Mouse (Mus musculus): ENCODE data around the gene Eif3d.
A peak's percentile ranks its signal among the peaks of the same experiment; 100 is the strongest.

The Eif3d gene

DNA sequence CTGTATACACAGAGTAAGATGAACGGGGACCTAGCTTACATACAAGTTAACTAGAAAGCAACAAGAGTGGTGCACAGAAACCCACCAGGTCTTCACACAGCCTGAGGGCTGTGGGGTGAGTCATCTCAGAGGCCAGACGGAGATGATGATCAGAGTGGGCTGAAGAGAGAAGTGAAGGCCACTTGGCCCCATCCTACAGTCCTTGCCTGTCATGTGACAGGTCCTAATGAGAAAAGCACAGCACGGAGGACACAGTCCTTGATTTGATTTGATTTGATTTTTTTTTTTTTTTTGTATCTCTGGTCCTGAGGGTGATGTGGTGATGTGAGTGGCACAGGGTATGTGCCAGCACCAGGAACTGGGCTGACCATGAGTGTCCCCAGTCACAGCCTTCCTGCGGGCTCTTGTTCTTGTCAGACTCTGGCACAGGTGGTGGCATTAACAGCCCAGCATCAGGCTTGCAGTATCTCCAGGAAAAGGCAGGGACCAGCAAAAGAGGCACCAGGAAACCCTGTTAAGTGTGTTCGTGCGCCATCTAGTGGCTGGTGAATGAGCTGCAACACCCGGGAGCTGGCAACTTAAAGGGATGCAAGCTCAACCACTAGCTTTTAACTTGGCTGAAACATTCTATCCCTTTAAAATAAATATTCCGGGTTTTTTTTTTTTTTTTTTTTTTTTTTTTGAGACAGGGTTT is 53.6 kb downstream of the Eif3d start:
- peak; percentile 72 for DNase-seq (ENCODE audit: low spot score)

DNA sequence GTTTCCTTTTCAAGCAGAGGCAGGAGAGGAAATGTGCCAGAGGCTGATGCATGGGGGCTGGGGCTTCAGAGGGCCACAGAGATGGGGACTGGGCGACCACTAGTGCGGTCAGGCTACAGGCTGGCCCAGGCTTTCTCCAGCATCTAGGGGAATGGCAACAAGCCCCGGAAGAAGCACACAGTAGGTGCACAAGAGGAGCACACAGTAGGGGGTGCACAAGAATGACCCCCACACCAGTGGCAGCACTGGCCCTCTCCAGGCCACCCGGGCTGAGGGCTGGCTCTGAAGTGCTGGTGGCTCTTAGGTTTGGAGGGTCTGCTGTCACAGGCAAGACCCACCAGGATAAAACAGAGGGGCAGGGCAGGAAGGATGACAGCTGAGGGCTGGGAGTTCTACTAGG is 55.3 kb downstream of the Eif3d start:
- no peak for DNase-seq (ENCODE audit: low spot score)

DNA sequence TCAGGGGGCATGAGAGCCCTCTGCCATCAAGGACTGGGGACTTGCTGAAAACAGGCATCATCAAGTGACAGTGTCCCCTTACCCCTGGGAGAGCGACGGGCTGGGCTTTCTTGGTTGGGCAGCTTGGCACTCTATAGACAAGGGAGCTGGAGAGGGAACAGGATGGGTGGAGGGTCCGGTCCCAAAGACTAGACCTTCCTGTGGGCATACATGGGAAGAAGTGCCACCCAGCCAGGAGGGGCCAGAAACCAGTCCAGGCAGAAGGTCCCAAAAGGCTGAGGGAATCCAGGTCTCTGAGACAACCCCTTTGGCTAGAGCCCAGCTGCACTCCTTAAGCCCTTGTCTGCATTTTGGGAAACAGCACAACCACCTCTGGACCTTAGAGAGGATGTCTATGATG is 56.1 kb downstream of the Eif3d start:
- no peak for DNase-seq (ENCODE audit: low spot score)

DNA sequence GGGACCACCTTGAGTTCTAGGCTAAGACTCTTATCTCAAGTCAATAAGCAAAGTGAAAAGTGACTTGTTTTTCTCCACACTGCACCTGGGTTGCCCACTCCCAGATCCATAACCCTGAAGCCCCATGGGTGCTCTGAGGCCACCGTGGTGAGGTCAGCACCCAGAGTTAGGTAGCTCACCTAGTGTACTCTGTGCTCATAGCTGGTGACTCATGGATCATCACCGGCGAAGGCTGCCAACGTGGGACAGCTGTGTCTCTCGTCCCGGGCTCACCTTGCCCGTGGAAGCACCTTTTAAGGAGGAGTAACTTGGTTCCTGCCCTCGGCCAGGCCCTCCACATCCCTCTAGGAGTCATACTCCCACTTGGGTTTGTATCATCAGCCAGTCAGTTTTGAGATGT is 57.6 kb downstream of the Eif3d start:
- no peak for DNase-seq (ENCODE audit: low spot score)

DNA sequence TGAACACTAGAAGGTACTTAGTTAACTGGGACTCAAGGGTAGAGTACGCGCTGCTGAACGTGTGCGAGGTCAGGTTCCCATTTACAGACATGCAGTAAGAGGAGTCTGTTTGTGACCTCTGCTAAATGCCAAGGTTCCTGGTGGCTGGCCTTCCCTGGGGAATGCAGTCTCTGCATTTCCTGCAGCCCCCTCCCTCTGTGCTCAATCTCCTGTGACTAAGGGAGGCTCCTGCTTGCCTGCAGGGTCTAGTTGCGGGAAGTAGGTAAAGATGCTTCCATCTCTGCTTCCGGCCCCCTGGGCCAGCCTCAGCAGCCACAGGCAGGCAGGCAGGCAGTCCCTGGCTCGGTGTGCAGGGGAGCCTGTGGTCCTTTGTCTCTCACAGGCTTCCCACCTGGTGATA is 58.0 kb downstream of the Eif3d start:
- no peak for DNase-seq (ENCODE audit: low spot score)

DNA sequence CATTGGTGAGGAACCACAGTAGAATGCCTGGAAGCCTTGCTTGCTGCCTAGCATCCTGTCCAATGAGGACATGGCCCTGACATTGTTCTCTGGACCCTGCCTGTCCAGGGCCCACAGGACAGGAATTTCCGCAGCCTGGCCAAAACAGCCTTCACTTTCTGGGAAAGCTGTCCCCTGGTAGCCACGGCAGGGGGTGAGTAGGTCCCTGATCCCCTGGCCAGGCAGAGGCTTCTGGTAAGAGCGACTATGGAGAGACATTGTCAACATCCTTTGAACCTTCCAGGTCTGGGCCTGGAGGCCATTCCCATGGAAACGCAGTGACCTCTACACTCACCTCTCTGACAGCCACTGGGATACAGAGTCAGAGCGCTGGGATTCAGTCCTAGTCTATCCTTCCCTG is 58.6 kb downstream of the Eif3d start:
- no peak for DNase-seq (ENCODE audit: low spot score)

DNA sequence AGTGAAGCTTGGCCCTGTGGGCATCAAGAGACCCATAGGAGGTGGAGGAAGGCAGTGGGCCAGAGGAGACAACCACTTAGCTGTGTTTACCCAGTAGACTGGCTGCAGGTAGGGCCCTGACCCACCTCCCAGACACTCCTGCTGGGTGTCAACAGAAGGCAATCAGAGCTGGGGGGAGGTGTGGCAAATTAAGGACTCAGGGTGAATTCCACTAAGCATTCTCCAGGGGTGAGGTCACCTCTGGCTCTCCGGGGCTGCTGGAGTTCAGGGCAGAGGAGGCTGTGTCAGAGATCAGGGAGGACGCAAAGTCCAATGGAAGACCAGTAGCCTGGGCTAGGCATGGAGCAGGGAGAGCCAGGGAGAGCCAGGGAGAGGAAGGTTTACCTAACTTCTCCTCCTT is 59.5 kb downstream of the Eif3d start:
- DNase-seq (ENCODE audit: low spot score), result no peak

All from ovary, adult 18-20 months (tissue).